Mouse (Mus musculus): ENCODE data around the gene Slc29a1.
A peak's percentile ranks its signal among the peaks of the same experiment; 100 is the strongest.

The Slc29a1 gene

DNA sequence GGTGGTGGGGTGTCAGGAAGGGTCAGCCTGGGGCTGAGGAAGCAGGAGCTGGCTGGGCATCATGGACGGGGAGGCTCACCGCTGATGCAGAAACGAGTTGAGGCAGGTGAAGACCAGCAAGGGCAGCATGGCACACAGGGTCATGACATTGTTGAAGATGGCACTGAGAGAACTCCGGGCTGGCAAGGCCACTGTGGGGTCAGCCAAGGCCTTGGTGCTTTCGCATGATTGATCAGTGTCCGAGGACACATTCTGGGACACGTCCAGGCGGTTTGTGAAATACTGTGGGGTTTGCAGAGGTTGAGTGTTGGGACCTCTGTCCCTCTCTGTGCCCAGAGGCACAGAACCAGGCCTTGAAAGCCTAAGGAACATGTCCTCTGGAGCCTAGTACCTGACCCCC, 9.6 kb downstream of the Slc29a1 start:
- no peak for DNase-seq (ENCODE audit: low spot score in 2 of 2)

GRCm38 (mm10) chr17:45589236-45589635, 10.2 kb downstream of the Slc29a1 start:
- no peak for DNase-seq (ENCODE audit: low spot score in 2 of 2)

DNA sequence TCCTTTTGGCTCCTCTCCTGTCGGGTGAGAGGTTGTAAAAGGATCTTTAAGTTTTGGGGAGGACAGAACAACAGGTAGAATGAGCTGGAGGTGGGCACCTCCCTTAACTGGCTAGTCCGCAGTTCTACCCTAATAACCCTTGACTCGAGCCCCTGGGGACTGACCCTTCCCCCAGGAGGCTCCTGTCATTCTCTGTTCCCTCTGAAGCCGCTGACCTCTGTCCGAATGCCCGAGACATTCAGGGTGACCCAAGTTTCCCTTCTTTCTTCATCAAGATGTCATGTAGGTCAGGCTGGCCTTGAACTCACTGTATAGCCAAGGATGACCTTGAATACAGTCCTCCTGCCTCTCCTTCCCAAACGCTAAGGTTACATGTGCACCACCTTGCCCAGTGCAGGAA, 11.0 kb downstream of the Slc29a1 start:
- DNase-seq (ENCODE audit: low spot score in 2 of 2) = no peak

DNA sequence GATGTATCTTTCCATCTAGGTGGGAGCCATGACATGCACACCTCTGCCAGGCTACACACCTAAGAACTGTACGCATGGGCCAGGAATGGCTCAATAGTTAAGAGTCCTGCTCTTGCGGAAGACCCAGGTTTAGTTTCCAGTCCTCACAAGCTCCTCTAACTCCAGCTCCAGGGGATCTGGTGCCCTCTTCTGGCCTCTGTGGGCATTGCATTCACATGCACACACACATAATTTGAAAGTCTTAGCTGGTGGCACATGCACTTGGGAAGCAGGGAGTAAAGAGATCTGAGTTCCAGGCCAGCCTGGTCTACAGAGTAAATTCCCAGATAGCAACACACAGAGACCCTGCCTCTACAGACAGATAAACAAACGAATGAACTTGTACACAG, 13.0 kb downstream of the Slc29a1 start:
- no peak for DNase-seq (ENCODE audit: low spot score in 2 of 2)

DNA sequence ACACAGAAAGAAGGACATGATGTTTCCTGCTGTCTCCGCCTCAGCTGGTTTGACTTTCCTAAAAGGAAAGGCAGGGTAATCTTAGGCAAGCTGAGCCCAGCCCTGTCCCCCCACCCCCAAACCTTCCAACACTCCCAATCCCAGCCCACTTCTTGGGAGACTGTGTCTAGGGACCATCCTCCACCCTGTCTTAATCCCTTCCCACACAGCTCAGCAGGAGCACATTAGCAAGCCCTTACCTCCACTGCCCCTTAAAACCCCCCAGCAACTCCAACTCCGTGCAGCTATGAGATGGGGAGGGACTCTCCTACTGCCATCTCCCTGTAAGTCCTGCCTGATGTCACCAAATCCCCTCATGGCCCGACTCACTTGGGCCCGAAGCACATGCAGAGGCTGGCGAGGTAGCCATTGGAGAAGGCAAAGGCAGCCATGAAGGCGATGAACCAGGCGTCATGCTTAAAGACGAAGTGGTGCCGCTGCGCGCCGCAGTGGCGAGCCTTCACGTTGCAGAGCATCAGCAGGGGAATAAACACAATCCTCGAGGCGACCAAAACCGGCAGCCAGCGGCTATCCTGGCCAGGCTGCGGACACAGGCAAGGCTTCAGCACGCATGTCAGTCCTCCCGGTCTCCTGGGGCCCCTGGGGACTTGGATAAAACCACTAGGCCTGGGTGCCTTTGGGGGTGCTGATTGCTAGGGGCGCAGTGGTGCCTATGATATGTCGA, 13.5 kb downstream of the Slc29a1 start:
- DNase-seq (ENCODE audit: low spot score in 2 of 2) = no peak

DNA sequence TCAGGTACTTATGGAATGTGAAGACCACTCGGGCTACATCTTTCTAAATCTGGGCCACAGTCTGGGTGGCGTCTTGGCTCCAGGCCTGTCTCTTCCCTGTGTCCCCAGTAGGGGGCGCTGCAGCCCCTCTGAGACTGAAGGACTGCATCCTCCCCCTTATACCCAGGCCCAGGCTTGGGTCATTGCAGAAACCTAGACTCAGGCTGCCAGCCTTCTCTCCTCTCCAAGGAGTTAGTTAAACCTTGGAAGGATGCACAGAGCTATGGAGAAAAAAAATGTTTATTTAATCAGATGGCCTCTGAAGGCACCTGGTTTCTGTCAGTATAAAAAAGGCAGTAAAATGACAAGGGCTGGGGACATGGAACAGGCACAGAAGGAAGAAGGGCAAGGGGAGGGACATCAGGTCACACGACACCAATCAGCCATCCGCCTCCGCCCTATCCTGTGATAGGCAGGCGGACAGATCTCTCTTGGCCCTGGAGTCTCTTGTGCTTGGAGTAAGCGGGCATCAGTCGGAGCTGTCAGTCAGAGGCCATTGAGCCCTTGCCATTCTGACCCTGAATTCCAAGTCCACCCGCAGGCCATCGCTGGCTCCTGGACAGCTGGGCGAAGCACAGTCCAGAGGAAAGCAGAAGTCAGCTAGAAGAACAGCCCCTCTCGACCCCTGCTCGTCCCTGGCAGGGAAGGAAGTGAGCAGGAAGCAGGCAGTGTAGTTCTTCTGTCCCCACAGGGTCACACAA, 14.3 kb downstream of the Slc29a1 start:
- peak; percentile 74 to 84 for DNase-seq (ENCODE audit: low spot score in 2 of 2)

GRCm38 (mm10) chr17:45584096-45584896, 15.1 kb downstream of the Slc29a1 start:
- DNase-seq (ENCODE audit: low spot score in 2 of 2) = peak; percentile 83

DNA sequence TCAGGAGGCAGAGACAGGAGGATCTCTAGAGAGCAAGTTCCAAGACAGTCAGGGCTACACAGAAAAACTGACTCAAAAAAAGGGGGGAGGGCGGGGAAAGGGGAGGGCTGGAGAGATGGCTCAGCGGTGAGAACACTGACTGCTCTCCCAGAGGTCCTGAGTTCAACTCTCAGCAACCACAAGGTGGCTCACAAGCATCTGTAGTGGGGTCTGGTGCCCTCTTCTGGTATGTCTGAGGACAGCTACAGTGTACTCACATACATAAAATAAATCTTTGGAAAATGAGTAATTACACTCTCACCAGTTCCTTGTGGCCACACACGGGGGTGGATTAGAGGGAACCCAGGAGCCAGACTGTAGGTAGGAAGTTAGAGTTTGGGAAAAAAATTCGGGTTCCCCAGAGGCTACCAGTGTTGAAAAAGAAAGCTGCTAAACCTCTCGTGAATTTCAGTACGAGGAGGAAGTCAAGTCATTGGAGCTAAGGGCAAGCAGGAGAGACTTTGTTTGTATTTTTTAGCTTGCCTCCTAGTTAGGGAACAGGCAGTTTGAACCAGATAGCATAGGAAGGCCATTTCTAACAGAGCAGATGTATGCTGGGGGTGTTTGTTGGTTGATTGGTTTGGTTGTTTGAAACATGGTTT, 16.6 kb downstream of the Slc29a1 start:
- no peak for DNase-seq (ENCODE audit: low spot score in 2 of 2)

DNA sequence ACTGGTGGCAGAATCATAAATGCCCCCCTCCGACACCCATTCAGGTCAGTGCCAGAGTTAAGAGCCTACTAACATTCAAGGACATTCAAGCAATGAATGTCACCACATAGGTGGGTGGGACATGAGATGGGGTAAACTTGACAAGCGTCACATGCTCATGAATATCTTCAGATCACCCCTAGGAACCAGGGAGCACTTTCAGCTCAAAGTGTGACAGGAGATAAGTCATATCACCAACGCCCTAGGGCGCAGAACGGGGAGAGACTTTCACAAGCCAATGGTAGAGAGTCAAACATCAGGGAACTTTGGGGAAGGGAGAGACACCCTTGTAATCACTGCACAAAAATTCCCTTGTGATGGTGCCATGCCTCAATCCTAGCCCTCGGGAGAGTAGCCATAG, 17.2 kb downstream of the Slc29a1 start:
- no peak for DNase-seq (ENCODE audit: low spot score in 2 of 2)

DNA sequence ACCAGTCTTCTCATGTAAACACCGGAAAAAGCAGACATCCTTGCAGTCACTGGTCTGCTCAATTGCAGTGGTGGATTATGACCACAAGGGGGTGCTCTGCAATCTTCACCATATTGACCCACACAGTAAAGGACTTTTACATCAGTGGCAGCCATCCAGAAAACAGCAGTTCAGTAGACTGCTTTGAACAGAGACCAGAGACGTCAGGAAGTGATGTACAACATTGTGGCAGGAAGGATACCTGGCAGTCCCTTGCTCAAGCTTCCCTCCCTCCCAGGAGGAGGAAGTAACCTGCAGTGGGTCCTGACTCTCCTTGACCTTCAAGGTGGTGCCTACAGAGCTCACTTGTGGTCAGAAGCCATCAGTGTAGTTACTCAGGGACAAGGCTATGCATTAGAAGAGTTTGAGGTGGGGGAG, 17.8 kb downstream of the Slc29a1 start:
- peak in 1 of 2 experiments; percentile 61 for DNase-seq (ENCODE audit: low spot score in 2 of 2)

- no peak for DNase-seq (ENCODE audit: low spot score in 2 of 2)
These were observed 18.4 kb downstream of the Slc29a1 start for GRCm38 (mm10) chr17:45580958-45581477.

- DNase-seq (ENCODE audit: low spot score in 2 of 2) = no peak
These were observed 19.9 kb downstream of the Slc29a1 start for GRCm38 (mm10) chr17:45579554-45579953.

DNA sequence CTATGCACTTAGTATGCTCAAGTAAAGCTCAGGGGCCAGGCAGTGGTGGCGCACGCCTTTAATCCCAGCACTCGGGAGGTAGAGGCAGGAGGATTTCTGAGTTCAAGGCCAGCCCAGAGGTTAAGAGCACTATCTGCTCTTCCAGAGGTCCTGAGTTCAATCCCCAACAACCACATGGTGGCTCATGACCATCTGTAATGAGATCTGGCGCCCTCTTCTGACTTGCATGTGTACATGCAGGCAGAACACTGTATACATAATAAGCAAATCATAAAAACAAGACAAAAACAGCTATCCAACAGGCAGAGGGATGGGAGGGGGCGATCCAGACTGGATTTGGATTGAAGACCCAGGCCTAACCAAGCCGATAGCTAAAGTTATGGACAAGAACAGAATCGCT, 20.6 kb downstream of the Slc29a1 start:
- no peak for DNase-seq (ENCODE audit: low spot score in 2 of 2)

GRCm38 (mm10) chr17:45578242-45578641, 21.2 kb downstream of the Slc29a1 start:
- no peak for DNase-seq (ENCODE audit: low spot score in 2 of 2)

- no peak for DNase-seq (ENCODE audit: low spot score in 2 of 2)
These were observed 24.1 kb downstream of the Slc29a1 start for GRCm38 (mm10) chr17:45575123-45575897.

GRCm38 (mm10) chr17:45574129-45574761, 25.2 kb downstream of the Slc29a1 start:
- peak in 1 of 2 experiments; percentile 60 for DNase-seq (ENCODE audit: low spot score in 2 of 2)

DNA sequence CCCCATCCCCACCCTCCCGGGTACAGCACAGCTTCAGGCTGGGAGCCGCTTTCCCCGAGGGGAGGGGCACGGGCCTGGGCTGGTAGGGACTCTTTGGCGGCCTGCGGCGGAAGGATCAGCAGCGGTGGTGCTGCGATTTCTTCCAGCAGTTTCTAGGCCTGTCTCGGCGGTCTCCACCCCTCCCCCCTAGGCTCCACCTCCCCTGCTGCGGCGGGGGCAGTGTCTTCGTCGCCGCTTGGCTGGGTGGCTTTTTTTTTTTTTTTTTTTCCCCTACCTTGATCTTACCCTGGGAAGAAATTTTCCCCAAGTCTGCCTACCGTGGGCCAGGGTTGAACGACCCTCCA, 25.7 kb downstream of the Slc29a1 start:
- peak; percentile 94 to 96 for DNase-seq (ENCODE audit: low spot score in 2 of 2)

- peak; percentile 98 to 99 for DNase-seq (ENCODE audit: low spot score in 2 of 2)
These were observed 26.2 kb downstream of the Slc29a1 start, which contains the start of gene Hsp90ab1 for GRCm38 (mm10) chr17:45573087-45573779. Gene Hsp90ab1 (minus strand): TSS chr17:45573271.

All from urinary bladder, postnatal 4 days (tissue).